Mouse (Mus musculus) stomach, postnatal 0 days (tissue): Measurements from ENCODE around the gene Leo1.

Experiments used
- CTCF ChIP-seq: IDR thresholded peaks from 2 replicates; pipeline ENCODE4 v1.5.1; 2016; ENCODE audit warnings: antibody characterized with exemption, low read depth, mild to moderate bottlenecking, moderate library complexity
- EP300 ChIP-seq: optimal IDR thresholded peaks from 2 replicates; pipeline ENCODE3; 2016; ENCODE audit warnings: antibody characterized with exemption

DNA sequence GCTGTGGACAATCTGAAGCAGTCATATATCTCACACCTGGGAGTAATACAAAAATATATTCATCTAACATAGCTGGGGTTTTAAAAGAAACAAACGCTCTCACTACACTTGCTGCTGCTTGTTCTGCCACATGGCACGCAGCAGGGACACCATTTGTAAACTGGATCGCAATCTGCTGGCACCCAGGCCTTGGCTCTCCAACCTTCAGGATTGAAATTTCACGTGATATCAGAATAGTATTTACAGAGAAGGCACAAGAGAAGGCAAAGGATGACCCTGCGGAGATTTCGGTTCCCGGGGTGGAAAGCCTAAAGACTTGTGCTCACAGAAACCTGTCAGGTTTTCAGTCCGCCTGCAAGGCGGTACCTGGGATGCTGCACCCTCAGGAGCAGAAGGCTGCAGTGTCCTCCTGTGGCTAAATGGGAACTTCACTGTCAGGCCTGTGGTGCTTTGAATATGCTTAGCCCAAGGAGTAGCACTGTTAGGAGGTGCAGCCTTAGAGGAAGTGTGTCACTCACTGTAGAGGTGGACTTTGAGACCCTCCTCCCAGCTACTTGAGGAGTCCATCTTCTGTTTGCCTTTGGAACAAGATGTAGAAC lies 53.2 kb downstream of the Leo1 start:
- TF ChIP-seq CTCF (peak; percentile 11; the same call in 1 of the 2 replicates), EP300 (no peak)
